Mouse (Mus musculus) bone marrow, adult 2 months (tissue): Measurements from ENCODE around the gene Bend6.

Experiments
- CTCF ChIP-seq: fragments of 200-500 bp; IDR thresholded peaks from 2 replicates; pipeline ENCODE4 v1.5.1; 2011; ENCODE audit warnings: low read length, control low read depth; ENCODE audit not compliant: control insufficient read depth, insufficient read depth
- POLR2A ChIP-seq: fragments of 200-500 bp; IDR thresholded peaks from 2 replicates; pipeline ENCODE4 v1.6.1; 2011; ENCODE audit warnings: low read depth, mild to moderate bottlenecking, control low read depth, low read length, borderline replicate concordance; ENCODE audit not compliant: control insufficient read depth

- TF ChIP-seq CTCF (no peak), POLR2A (no peak)
Observed at GRCm38 (mm10) chr1:33907421-33908190, at the start of gene Bend6.
